Mouse (Mus musculus): ENCODE measurements around the gene Inpp5d. TPM values are rescaled to one million over a fixed set of nuclear protein-coding genes. Genes with fewer than 3 reads are reported as not detected.

Gene Inpp5d
- polyA plus RNA-seq, 1 experiment from 2014 or later: 0.30 TPM

GRCm38 (mm10) chr1:87600533-87600932 lies 19.6 kb upstream of the Inpp5d start:
- TF ChIP-seq CTCF (IDR thresholded peaks at IDR 0.05): no peak
- POLR2A ChIA-PET: interaction anchor here (0.6 kb wide), 1 partner anchor 26 kb away, joined by 3 read pairs; no protein-coding TSS in a partner anchor
- no peak for ATAC-seq
- CTCF ChIA-PET: interaction anchor here (0.9 kb wide), 1 partner anchor 23 kb away, joined by 3 read pairs; no protein-coding TSS in a partner anchor
- DNase-seq (ENCODE audit: low read depth, low spot score): no peak
- H3K27me3 ChIP-seq: no peaks in the 10 kb centered on the region
- in situ Hi-C loops (cut with MboI; ENCODE audit: low pct_unique_long_range_greater_than_20kb): no loop called here

- TF ChIP-seq CTCF (IDR thresholded peaks at IDR 0.05): no peak
- DNase-seq (ENCODE audit: low read depth, low spot score) (no peak), ATAC-seq (no peak)
- H3K27me3 ChIP-seq: no peaks in the 10 kb centered on the region
- ChIA-PET CTCF (no interaction called here), POLR2A (no interaction called here)
- in situ Hi-C loops (cut with MboI; ENCODE audit: low pct_unique_long_range_greater_than_20kb): no loop called here
Measured at GRCm38 (mm10) chr1:87601801-87602200, 18.3 kb upstream of the Inpp5d start.

- ATAC-seq (no peak), DNase-seq (ENCODE audit: low read depth, low spot score) (no peak)
- POLR2A ChIA-PET: no interaction called here
- no peaks in the 10 kb centered on the region for H3K27me3 ChIP-seq
- TF ChIP-seq CTCF (IDR thresholded peaks at IDR 0.05): no peak
- in situ Hi-C loops (cut with MboI; ENCODE audit: low pct_unique_long_range_greater_than_20kb): no loop called here
- CTCF ChIA-PET: no interaction called here
Measured at GRCm38 (mm10) chr1:87603389-87603788, 16.7 kb upstream of the Inpp5d start.

GRCm38 (mm10) chr1:87605296-87605695 lies 14.8 kb upstream of the Inpp5d start:
- no peaks in the 10 kb centered on the region for H3K27me3 ChIP-seq
- CTCF ChIA-PET: no interaction called here
- DNase-seq (ENCODE audit: low read depth, low spot score) (no peak), ATAC-seq (no peak)
- no peak for TF ChIP-seq CTCF (IDR thresholded peaks at IDR 0.05)
- POLR2A ChIA-PET: no interaction called here
- in situ Hi-C loops (cut with MboI; ENCODE audit: low pct_unique_long_range_greater_than_20kb): loop anchor here (5.0 kb wide), 1 partner anchor 103 kb away; no protein-coding TSS in a partner anchor

GRCm38 (mm10) chr1:87607385-87608091 lies 12.6 kb upstream of the Inpp5d start:
- POLR2A ChIA-PET: interaction anchor here (0.7 kb wide), 1 partner anchor 66 kb away, joined by 3 read pairs; no protein-coding TSS in a partner anchor
- H3K27me3 ChIP-seq: no peaks in the 10 kb centered on the region
- ATAC-seq (no peak), DNase-seq (ENCODE audit: low read depth, low spot score) (peak; percentile 13)
- CTCF ChIA-PET: interaction anchor here (1.0 to 1.7 kb wide), 4 partner anchors 11 to 35 kb away, joined by 3 to 6 read pairs (median 3); partner anchors contain the start of gene Inpp5d
- in situ Hi-C loops (cut with MboI; ENCODE audit: low pct_unique_long_range_greater_than_20kb): loop anchor here (5.0 kb wide), 1 partner anchor 105 kb away; no protein-coding TSS in a partner anchor
- no peak for TF ChIP-seq CTCF (IDR thresholded peaks at IDR 0.05)

GRCm38 (mm10) chr1:87608416-87609046 lies 11.6 kb upstream of the Inpp5d start:
- CTCF ChIA-PET: interaction anchor here (0.9 to 1.9 kb wide), 8 partner anchors 11 to 67 kb away, joined by 3 to 6 read pairs (median 3); partner anchors contain the start of gene Inpp5d
- in situ Hi-C loops (cut with MboI; ENCODE audit: low pct_unique_long_range_greater_than_20kb): loop anchor here (5.0 kb wide), 1 partner anchor 106 kb away; no protein-coding TSS in a partner anchor
- H3K27me3 ChIP-seq: no peaks in the 10 kb centered on the region
- DNase-seq (ENCODE audit: low read depth, low spot score) (peak; percentile 84), ATAC-seq (peak; percentile 85)
- POLR2A ChIA-PET: no interaction called here
- peak; percentile 79 for TF ChIP-seq CTCF (IDR thresholded peaks at IDR 0.05)

GRCm38 (mm10) chr1:87614576-87615295 lies 5.4 kb upstream of the Inpp5d start:
- POLR2A ChIA-PET: no interaction called here
- no peak for TF ChIP-seq CTCF (IDR thresholded peaks at IDR 0.05)
- ATAC-seq (no peak), DNase-seq (ENCODE audit: low read depth, low spot score) (no peak)
- CTCF ChIA-PET: no interaction called here
- in situ Hi-C loops (cut with MboI; ENCODE audit: low pct_unique_long_range_greater_than_20kb): no loop called here
- no peaks in the 10 kb centered on the region for H3K27me3 ChIP-seq

GRCm38 (mm10) chr1:87620693-87621092 lies 581 bp downstream of the Inpp5d start:
- DNase-seq (ENCODE audit: low read depth, low spot score) (no peak), ATAC-seq (no peak)
- in situ Hi-C loops (cut with MboI; ENCODE audit: low pct_unique_long_range_greater_than_20kb): no loop called here
- no peak for TF ChIP-seq CTCF (IDR thresholded peaks at IDR 0.05)
- POLR2A ChIA-PET: interaction anchor here (0.7 kb wide), 1 partner anchor 104 kb away, joined by 3 read pairs; no protein-coding TSS in a partner anchor
- no peaks in the 10 kb centered on the region for H3K27me3 ChIP-seq
- CTCF ChIA-PET: interaction anchor here (0.7 to 1.8 kb wide), 4 partner anchors 10 to 141 kb away, joined by 3 to 4 read pairs (median 3); no protein-coding TSS in a partner anchor

GRCm38 (mm10) chr1:87621146-87621857 lies 1.2 kb downstream of the Inpp5d start:
- peak; percentile 56 for ATAC-seq
- CTCF ChIA-PET: interaction anchor here (0.7 to 1.8 kb wide), 7 partner anchors 10 to 142 kb away, joined by 3 to 4 read pairs (median 3); no protein-coding TSS in a partner anchor
- no peak for TF ChIP-seq CTCF (IDR thresholded peaks at IDR 0.05)
- in situ Hi-C loops (cut with MboI; ENCODE audit: low pct_unique_long_range_greater_than_20kb): no loop called here
- POLR2A ChIA-PET: no interaction called here
- no peaks in the 10 kb centered on the region for H3K27me3 ChIP-seq
- DNase-seq (ENCODE audit: low read depth, low spot score): peak; percentile 88

GRCm38 (mm10) chr1:87621858-87622279 lies 1.8 kb downstream of the Inpp5d start:
- H3K27me3 ChIP-seq: no peaks in the 10 kb centered on the region
- no peak for TF ChIP-seq CTCF (IDR thresholded peaks at IDR 0.05)
- in situ Hi-C loops (cut with MboI; ENCODE audit: low pct_unique_long_range_greater_than_20kb): no loop called here
- ChIA-PET POLR2A (no interaction called here), CTCF (interaction anchor here (0.9 to 1.3 kb wide), 4 partner anchors 13 to 142 kb away, joined by 3 read pairs; no protein-coding TSS in a partner anchor)
- DNase-seq (ENCODE audit: low read depth, low spot score) (peak; percentile 76), ATAC-seq (peak; percentile 86)
